Mouse (Mus musculus) hindbrain, embryonic 15.5 days (tissue): ENCODE results near the gene Mrpl44. TPM values are rescaled to one million over a fixed set of nuclear protein-coding genes. Genes with fewer than 3 reads are reported as not detected.

Experiments
- ATAC-seq: fragments of 200-750 bp; cut with Nextera tagmentation; 2 replicates; pipeline ENCODE4 v1.8.0; 2017; ENCODE audit warnings: low read depth, moderate number of reproducible peaks, moderate TSS enrichment; ENCODE audit not compliant: low FRiP score
- H3K27ac ChIP-seq: fragments of 300-500 bp; sonication (generic); replicated peaks from 2 replicates; pipeline ENCODE4 v1.5.1; 2015; ENCODE audit warnings: mild to moderate bottlenecking, inconsistent platforms
- H3K27me3 ChIP-seq: fragments of 300-500 bp; sonication (generic); 2 replicates; pipeline ENCODE4 v1.6.1; 2015; ENCODE audit warnings: control low read depth, inconsistent platforms
- H3K36me3 ChIP-seq: fragments of 300-500 bp; sonication (generic); 2 replicates; pipeline ENCODE4 v1.6.1; 2015; ENCODE audit warnings: control low read depth, inconsistent platforms
- H3K4me1 ChIP-seq: fragments of 300-500 bp; sonication (generic); replicated peaks from 2 replicates; pipeline ENCODE4 v1.6.1; 2015; ENCODE audit warnings: control low read depth, inconsistent platforms
- H3K4me2 ChIP-seq: fragments of 300-500 bp; sonication (generic); 2 replicates; pipeline ENCODE4 v1.6.1; 2015; ENCODE audit warnings: moderate library complexity, mild to moderate bottlenecking, inconsistent platforms
- H3K4me3 ChIP-seq: fragments of 300-500 bp; sonication (generic); 2 replicates; pipeline ENCODE4 v1.5.1; 2015; ENCODE audit warnings: mild to moderate bottlenecking, inconsistent platforms
- H3K9ac ChIP-seq: fragments of 300-500 bp; sonication (generic); 2 replicates; pipeline ENCODE4 v1.6.1; 2015; ENCODE audit warnings: inconsistent platforms
- H3K9me3 ChIP-seq: fragments of 300-500 bp; sonication (generic); 2 replicates; pipeline ENCODE4 v1.6.1; 2016; ENCODE audit warnings: control low read depth, inconsistent platforms
- WGBS: fragments of 180-500 bp; shearing (Covaris S2); methylation state at CpG from one replicate; pipeline ENCODE4 v1.1.7; 2015; 5-methylcytosine and 5-hydroxymethylcytosine counted together
- polyA plus RNA-seq: library from polyadenylated mRNA; unstranded; fragments of >200 nt; fragmentation: Nextera tagmentation; extraction: Ambion mirVana; gene quantifications from 2 replicates; pipeline ENCODE4 v1.2.1, GENCODE M21; 2015

Gene Mrpl44
- polyA plus RNA-seq, 1 experiment from 2014 or later: 36.3 TPM

GRCm38 (mm10) chr1:79754936-79755335 is 20.9 kb upstream of the Mrpl44 start:
- ATAC-seq: no peak
- H3K4me2 ChIP-seq: no peak overlapping the region
- no peaks in the 10 kb centered on the region for H3K36me3 ChIP-seq
- no peak overlapping the region for H3K4me3 ChIP-seq
- no peak overlapping the region for H3K27ac ChIP-seq
- no peaks in the 10 kb centered on the region for H3K27me3 ChIP-seq
- H3K9ac ChIP-seq: no peak overlapping the region
- no peaks in the 10 kb centered on the region for H3K9me3 ChIP-seq
- peaks cover 23% of the 10 kb centered on the region for H3K4me1 ChIP-seq
- WGBS: 93% methylated on average over 3 of the region's 3 CpGs

- Histone ChIP-seq H3K27ac (no peak overlapping the region), H3K4me3 (no peak overlapping the region), H3K9me3 (no peaks in the 10 kb centered on the region), H3K27me3 (no peaks in the 10 kb centered on the region), H3K9ac (no peak overlapping the region), H3K4me1 (peaks cover 26% of the 10 kb centered on the region), H3K4me2 (no peak overlapping the region), H3K36me3 (no peaks in the 10 kb centered on the region)
- no peak for ATAC-seq
- WGBS: 57% methylated on average over 2 of the region's 2 CpGs
Measured at GRCm38 (mm10) chr1:79755376-79755775, 20.4 kb upstream of the Mrpl44 start.

- no peak overlapping the region for H3K9ac ChIP-seq
- H3K27me3 ChIP-seq: no peaks in the 10 kb centered on the region
- H3K9me3 ChIP-seq: no peaks in the 10 kb centered on the region
- no peak for ATAC-seq
- H3K4me3 ChIP-seq: no peak overlapping the region
- no peaks in the 10 kb centered on the region for H3K36me3 ChIP-seq
- no peak overlapping the region for H3K27ac ChIP-seq
- peaks cover 32% of the 10 kb centered on the region for H3K4me1 ChIP-seq
- WGBS: 90% methylated on average over 5 of the region's 5 CpGs
- no peak overlapping the region for H3K4me2 ChIP-seq
Measured at GRCm38 (mm10) chr1:79756417-79756816, 19.4 kb upstream of the Mrpl44 start.

- Histone ChIP-seq H3K27me3 (no peaks in the 10 kb centered on the region), H3K4me1 (peaks cover 32% of the 10 kb centered on the region), H3K4me3 (no peak overlapping the region), H3K36me3 (no peaks in the 10 kb centered on the region), H3K9me3 (no peaks in the 10 kb centered on the region), H3K27ac (no peak overlapping the region), H3K9ac (no peak overlapping the region), H3K4me2 (no peak overlapping the region)
- ATAC-seq: no peak
- 43% methylated on average over 7 of the region's 7 CpGs for WGBS
Measured at GRCm38 (mm10) chr1:79757161-79757560, 18.7 kb upstream of the Mrpl44 start.

DNA sequence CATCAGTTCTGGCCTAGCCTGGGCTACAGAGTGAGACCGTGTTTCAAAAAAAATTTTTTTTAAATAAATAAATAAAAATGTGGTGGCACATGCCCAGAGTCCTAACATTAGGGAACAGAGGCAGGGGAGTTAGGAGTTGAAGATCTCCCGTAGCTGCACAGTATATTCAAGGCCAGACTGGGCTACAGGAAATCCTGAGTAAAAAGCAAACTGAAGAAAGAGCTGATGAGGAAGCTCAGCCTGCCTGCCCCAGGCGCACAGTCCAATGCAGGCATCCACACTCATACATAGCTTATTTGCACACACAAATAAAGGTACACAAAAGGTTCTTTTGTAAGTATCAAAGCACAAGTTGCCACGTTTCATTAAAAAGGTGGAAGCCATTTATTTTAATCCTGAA is 18.2 kb upstream of the Mrpl44 start:
- Histone ChIP-seq H3K4me2 (no peak overlapping the region), H3K9me3 (no peaks in the 10 kb centered on the region), H3K27ac (no peak overlapping the region), H3K9ac (no peak overlapping the region), H3K27me3 (no peaks in the 10 kb centered on the region), H3K4me3 (no peak overlapping the region), H3K36me3 (no peaks in the 10 kb centered on the region), H3K4me1 (peaks cover 37% of the 10 kb centered on the region)
- 80% methylated on average over 4 of the region's 4 CpGs for WGBS
- ATAC-seq: no peak

DNA sequence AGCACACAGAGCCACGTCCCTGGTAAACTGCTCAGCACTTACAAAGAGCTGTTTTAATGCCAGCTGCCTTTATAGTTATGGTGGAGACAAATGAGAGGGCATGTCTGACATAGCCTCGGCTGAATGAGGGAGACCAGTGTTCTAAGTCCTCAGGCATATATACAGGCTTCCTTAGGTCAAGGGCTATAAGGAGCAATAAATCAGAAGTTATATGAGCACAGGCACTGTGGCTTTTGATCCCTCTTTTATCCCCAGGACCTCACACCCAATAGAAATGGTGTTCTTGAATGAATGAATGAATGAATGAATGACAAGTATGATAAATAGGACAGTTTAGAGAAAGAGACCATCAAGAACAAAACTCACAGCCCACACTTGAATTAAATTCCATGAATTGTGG is 16.8 kb upstream of the Mrpl44 start:
- no peak overlapping the region for H3K27ac ChIP-seq

DNA sequence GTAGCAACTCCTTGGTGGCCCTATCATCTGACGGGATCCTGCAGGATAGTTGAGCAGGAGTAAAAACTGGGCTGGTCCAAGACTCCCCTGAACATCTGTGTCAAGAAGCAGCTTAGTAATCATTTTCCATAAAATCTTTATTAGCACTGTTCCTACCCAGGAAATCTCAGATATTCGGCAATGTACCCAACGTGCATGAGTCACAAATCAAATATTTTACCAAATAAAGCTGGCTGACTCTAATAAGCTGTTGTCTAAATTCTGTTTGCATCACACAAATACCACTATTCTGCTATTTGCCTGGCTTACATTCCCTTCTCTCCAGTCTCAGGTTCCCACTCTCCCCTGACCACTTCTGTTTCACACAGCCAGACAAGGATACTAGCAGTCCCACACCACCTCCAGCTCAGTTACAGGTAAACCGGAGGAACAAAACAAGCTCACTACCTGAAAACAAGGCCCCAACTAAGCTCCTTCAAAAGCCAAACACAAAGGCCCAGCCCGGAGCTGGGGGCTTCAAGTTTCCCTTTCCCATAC is 16.3 kb upstream of the Mrpl44 start:
- no peak for ATAC-seq
- H3K4me1 ChIP-seq: peaks cover 37% of the 10 kb centered on the region
- H3K9ac ChIP-seq: peak overlapping the region; percentile 11; the same call in 1 of the 2 replicates
- H3K27me3 ChIP-seq: no peaks in the 10 kb centered on the region
- H3K36me3 ChIP-seq: no peaks in the 10 kb centered on the region
- peak overlapping the region; percentile 70 for H3K4me3 ChIP-seq
- H3K27ac ChIP-seq: no peak overlapping the region
- 71% methylated on average over 5 of the region's 5 CpGs for WGBS
- peak overlapping the region; percentile 91 for H3K4me2 ChIP-seq
- no peaks in the 10 kb centered on the region for H3K9me3 ChIP-seq

More for the DNA sequence above, 16.8 kb upstream of the Mrpl44 start:
- Histone ChIP-seq H3K9me3 (no peaks in the 10 kb centered on the region), H3K4me1 (peaks cover 37% of the 10 kb centered on the region), H3K27me3 (no peaks in the 10 kb centered on the region), H3K9ac (no peak overlapping the region), H3K4me3 (no peak overlapping the region), H3K4me2 (peak overlapping the region; percentile 91), H3K36me3 (no peaks in the 10 kb centered on the region)
- ATAC-seq: no peak
- WGBS: 28% methylated on average over 2 of the region's 2 CpGs

DNA sequence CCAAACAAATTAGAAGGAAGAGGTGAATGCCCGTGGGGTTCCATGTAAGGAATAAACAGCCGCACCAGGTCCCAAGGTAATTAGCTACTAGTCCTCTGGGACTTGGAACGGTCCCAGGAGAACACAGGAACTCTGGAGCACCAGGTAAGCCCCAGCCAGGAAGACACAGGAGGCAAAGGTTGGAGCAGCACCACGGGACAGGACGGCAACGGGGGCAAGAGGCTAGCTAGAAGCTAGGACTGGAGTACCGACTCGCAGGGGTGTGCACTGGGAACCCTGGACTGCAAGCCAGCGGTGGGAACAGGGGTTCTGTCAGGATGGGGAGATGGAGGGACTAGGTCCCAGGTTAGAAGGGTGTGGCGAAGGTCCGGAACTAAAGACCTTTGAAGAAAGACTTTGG is 15.2 kb upstream of the Mrpl44 start:
- H3K27me3 ChIP-seq: no peaks in the 10 kb centered on the region
- H3K9me3 ChIP-seq: no peaks in the 10 kb centered on the region
- H3K4me1 ChIP-seq: peaks cover 37% of the 10 kb centered on the region
- H3K9ac ChIP-seq: peak overlapping the region; percentile 71
- ATAC-seq: peak; percentile 12; the same call in 1 of the 2 replicates
- WGBS: 10% methylated on average over 11 of the region's 11 CpGs
- peak overlapping the region; percentile 91 for H3K4me2 ChIP-seq
- no peak overlapping the region for H3K27ac ChIP-seq
- H3K36me3 ChIP-seq: no peaks in the 10 kb centered on the region
- peak overlapping the region; percentile 70 for H3K4me3 ChIP-seq

GRCm38 (mm10) chr1:79761106-79761916 is 14.5 kb upstream of the Mrpl44 start:
- H3K36me3 ChIP-seq: no peaks in the 10 kb centered on the region
- H3K27me3 ChIP-seq: no peaks in the 10 kb centered on the region
- peaks cover 37% of the 10 kb centered on the region for H3K4me1 ChIP-seq
- peak overlapping the region; percentile 91 for H3K4me2 ChIP-seq
- peak; percentile 95 for ATAC-seq
- peak overlapping the region; percentile 50 for H3K27ac ChIP-seq
- H3K4me3 ChIP-seq: peak overlapping the region; percentile 70
- H3K9me3 ChIP-seq: no peaks in the 10 kb centered on the region
- under 1% methylated on average over 65 of the region's 65 CpGs for WGBS
- H3K9ac ChIP-seq: peak overlapping the region; percentile 71

DNA sequence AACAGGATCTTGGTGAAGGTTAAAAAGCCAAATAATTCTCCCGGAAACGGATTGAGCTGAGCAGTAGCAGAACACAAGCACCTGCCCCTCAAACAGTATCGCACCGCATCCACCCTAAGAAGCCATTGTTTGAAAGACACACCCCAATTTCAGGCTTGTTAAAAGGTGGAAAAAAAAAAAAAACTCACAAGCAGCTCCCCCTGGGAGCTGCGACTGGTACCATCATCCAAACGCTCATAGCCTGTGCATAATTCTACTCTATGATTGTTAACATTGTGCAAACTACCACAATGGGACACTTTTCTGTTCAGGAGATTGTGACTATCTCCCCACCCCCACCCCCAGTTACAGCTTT is 13.9 kb upstream of the Mrpl44 start:
- Histone ChIP-seq H3K4me2 (peak overlapping the region; percentile 91), H3K4me1 (peaks cover 33% of the 10 kb centered on the region), H3K4me3 (peak overlapping the region; percentile 70), H3K36me3 (no peaks in the 10 kb centered on the region), H3K9me3 (no peaks in the 10 kb centered on the region), H3K27me3 (no peaks in the 10 kb centered on the region), H3K27ac (peak overlapping the region; percentile 50), H3K9ac (peak overlapping the region; percentile 71)
- ATAC-seq: peak; percentile 68
- under 1% methylated on average over 6 of the region's 6 CpGs for WGBS

DNA sequence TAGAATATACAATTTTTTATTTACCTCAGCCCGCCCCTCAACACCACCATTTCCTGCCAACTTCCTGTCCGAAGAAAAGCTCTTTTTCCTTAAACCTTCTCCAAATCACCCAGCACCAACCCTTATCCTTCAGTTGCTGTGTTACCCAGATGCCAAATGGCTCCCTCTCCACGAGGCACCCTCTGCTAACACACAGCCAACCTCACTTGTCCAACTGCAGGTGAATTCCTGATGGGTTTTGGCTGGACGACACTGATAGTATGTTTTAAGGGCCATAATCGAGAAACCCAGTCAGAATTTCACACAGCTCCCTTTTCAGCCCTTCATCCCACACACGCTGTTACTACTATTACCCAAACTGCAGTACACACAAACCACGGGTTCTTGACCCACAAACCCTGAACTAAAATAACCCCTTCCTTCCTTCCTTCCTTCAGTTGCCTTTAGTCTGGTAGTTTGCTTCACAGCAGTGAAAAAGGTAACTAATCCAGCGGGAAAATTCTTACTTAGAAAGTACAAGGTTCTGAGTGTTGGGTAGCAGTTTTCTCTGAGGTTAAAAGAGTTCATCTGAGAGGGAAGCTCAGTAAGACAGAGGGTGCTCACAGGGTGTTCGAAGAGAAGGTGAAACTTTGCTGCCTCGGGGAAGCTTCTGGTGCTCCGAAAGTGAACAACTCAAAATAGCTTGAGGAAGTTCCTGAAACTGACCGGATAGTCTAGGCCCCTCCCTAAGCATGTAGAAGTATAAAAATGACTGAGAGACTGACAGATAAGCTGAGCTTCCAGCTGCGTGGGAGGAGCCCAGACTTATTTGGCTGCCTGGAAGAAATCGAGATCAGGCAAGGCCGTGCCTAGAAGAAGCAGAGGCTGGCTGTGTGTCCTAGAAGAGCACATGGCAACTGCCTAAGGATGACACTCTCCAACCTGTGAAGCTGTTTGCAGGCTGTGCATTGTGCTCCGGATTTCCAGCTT is 13.3 kb upstream of the Mrpl44 start:
- Histone ChIP-seq H3K4me1 (peaks cover 29% of the 10 kb centered on the region), H3K4me3 (peak overlapping the region; percentile 70), H3K9ac (peak overlapping the region; percentile 71), H3K27me3 (no peaks in the 10 kb centered on the region), H3K27ac (peak overlapping the region; percentile 50), H3K9me3 (no peaks in the 10 kb centered on the region), H3K36me3 (no peaks in the 10 kb centered on the region), H3K4me2 (peak overlapping the region; percentile 91)
- ATAC-seq: no peak
- 65% methylated on average over 16 of the region's 16 CpGs for WGBS

GRCm38 (mm10) chr1:79764031-79764430 is 11.8 kb upstream of the Mrpl44 start:
- 84% methylated on average over 2 of the region's 2 CpGs for WGBS
- ATAC-seq: no peak
- Histone ChIP-seq H3K4me2 (no peak overlapping the region), H3K27me3 (no peaks in the 10 kb centered on the region), H3K4me3 (no peak overlapping the region), H3K36me3 (no peaks in the 10 kb centered on the region), H3K27ac (no peak overlapping the region), H3K9ac (no peak overlapping the region), H3K4me1 (peaks cover 23% of the 10 kb centered on the region), H3K9me3 (no peaks in the 10 kb centered on the region)
